Mouse (Mus musculus): ENCODE data around the gene Rnd2. TPM values are rescaled to one million over a fixed set of nuclear protein-coding genes. Genes with fewer than 3 reads are reported as not detected.
"Not testable (repeated sequence)": the region's sequence is repeated elsewhere in the genome, so short reads cannot be mapped to it uniquely, and the experiment has no call there.

Gene Rnd2
- total RNA-seq, 2 experiments from 2014 or later, result 6.5 to 8.4 TPM

DNA sequence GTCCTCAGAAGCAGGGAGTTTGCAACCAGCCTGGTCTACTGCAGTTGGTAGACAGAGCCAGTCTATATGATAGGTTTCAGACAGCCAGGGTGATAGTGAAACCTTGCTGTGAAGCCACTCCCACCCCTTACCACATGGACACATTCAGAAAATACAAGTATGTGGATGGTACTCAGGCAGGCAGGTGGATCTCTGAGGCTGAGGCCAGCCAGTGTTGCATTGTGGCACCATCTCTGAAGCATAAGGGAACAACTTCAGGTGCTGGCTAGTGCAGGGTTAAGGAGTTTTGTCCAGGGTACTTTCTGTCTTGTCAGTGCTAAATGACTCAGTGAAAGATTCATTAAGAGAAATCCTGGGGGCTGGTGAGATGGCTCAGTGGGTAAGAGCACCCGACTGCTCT, 18.5 kb upstream of the Rnd2 start:
- no peak for DNase-seq
- intact Hi-C loops (cut with DNase I), result no loop called here

DNA sequence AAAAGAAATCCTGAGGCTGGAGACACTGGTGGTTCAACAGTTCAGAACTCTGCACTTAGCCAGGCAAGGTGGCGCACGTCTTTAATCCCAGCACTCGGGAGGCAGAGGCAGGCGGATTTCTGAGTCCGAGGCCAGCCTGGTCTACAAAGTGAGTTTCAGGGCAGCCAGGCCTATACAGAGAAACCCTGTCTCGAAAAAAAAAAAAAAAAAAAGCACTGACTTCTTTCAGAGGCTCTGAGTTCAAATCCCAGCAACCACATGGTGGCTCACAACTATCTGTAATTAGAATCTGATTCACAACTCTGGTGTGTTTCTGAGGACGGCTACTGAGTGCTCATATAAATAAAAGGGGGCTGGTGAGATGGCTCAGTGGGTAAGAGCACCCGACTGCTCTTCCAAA, 17.9 kb upstream of the Rnd2 start:
- DNase-seq; intact Hi-C loops (cut with DNase I): not testable (repeated sequence)

DNA sequence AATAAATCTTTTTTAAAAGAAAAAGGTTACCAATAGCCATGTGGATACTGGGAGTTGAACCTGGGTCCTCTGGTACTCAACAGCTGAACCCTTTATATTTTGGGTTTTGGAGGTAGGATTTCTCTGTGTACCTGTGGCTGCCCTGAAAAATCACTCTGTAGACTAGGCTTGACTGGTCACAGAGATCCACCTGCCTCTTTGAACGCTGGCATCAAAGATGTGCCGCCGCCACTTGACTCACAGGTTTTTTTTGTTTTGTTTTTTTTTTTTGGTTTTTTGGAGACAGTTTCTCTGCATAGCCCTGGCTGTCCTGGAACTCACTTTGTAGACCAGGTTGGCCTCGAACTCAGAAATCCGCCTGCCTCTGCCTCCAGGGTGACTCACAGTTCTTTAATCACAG, 17.0 kb upstream of the Rnd2 start:
- no peak for DNase-seq
- intact Hi-C loops (cut with DNase I), result loop anchor here (2.0 kb wide), 1 partner anchor 15 kb away; no protein-coding TSS in a partner anchor

DNA sequence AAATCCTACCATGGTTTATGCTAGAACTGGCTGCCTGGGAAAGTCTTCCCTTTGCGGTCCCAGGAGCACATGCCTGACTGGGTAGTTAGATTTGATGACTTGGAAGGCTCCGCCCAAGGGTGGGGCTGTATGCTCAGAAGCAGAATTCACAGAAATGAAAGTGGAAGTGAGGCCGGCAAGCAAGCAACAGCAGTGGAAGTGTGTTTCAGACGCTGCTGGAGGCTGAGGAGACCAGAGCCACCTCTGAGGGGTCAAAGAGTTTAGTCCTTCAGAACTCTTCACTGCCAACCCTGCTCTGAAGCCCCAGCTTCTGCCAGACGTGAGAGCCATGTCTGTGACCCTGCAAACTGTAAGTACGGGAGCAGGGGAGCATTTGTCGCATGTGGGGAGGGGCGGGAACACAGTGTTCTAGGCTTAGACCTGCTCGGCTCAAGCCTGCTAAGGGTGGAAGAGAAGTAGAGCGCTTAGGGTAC, 16.5 kb upstream of the Rnd2 start, which contains the start of gene Ifi35:
Gene Ifi35 (plus strand): TSS at position 134 of the 473 bp plus-strand sequence.
- intact Hi-C loops (cut with DNase I), result loop anchor here (2.0 kb wide), 1 partner anchor 14 kb away; no protein-coding TSS in a partner anchor
- DNase-seq, result peak; percentile 80 to 85

DNA sequence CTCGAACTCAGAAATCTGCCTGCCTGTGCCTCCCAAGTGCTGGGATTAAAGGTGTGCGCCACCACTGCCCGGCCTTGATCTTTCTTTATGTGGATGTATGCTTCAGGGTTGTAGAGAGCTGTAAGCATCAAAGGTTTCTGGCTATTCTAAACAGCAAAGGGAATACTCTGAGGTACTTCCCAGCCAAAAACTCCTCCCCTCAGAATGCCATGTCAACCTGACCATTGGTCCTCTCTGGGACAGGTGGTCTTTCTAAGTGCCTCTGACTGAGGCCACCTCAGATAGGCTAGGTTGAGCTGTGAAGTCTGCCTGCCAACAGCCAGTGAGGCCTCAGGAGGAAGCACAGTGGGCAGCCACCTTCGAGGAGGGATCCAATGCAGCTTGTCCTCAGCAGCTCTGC, 15.9 kb upstream of the Rnd2 start:
- intact Hi-C loops (cut with DNase I), result loop anchor here (2.0 kb wide), 1 partner anchor 14 kb away; no protein-coding TSS in a partner anchor
- DNase-seq, result peak in 1 of 2 experiments; percentile 27

DNA sequence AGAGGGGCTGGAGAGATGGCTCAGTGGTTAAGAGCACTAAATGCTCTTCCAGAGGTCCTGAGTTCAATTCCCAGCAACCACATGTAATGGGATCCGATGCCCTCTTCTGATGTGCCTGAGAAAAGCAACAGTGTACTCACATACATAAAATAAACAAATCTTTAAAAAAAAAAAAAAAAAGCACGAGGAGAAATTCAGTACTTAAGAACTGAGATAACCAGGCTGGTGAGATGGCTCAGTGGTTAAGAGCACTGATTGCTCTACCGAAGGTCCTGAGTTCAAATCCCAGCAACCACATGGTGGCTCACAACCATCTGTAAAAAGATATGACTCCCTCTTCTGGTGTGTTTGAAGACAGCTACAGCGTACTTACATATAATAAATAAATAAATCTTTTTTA, 15.2 kb upstream of the Rnd2 start:
- not testable (repeated sequence) for DNase-seq
- intact Hi-C loops (cut with DNase I), result loop anchor here (2.0 kb wide), 1 partner anchor 13 kb away; no protein-coding TSS in a partner anchor

DNA sequence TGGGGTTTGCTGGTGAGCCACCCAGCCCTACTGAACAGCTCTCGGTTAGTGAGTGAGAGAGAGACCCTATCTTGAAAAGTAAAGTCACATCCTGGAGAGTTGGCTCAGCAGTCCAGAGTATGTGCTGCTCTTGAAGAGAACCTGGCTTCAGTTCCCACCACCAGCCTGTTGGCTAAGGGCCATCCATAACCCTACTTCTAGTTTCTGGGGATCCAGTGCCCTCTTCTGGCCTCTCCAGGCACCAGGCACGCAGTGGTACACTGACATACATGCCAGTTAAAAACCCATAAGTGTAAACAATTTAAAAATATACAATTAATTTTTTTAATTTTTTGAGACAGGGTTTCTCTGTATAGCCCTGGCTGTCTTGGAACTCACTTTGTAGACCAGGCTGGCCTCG, 14.4 kb upstream of the Rnd2 start:
- intact Hi-C loops (cut with DNase I), result no loop called here
- no peak for DNase-seq

DNA sequence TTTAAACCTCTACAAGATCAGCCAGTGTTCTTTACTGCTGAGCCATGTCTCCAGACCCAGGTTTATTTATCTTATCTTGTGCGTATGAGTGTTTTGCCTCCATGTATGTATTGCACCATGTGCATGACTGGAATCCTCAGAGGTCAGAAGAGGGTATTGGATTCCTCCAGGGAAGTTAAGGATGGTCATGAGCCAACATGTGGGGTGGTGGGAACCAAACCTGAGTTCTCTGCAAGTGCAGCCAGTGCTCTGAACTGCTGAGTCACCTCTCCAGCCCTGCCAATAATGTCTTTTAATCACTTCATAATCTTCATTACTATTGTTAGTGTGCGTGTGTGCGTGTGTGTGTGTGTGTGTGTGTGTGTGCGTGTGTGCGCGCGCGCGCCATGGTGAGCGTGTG, 13.3 kb upstream of the Rnd2 start:
- intact Hi-C loops (cut with DNase I), result no loop called here

DNA sequence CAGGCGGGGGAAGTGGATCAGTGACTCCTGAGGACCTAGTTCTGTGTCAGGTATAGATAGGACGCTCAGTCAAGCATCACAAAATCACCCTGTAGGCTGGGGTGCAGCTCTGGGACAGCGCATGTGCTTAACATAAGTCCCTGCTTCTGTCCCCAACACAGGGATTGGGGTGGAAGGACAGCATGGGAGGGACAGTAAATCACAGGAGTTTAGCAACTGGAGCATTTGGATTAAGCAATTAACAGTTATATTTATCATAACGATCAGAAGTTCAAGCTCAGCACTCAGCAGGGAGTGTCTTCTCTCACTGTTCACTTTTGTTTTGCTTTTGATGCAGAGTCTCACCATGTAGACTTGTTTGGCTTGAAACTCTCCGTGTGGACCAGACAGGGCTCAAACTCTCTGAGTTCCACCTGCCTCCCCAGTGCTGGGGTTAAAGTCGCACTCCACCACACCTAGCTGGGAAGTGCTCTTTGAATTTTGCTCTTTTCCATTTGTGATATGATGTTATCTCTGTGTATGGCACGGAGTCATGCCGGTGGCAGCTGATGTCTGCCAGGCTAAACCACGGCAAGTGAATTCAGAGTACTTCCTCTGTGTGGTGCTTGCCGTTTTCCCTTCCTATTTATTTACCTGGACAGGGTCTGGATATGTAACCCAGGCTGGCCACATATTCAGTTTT, 12.6 kb upstream of the Rnd2 start:
- intact Hi-C loops (cut with DNase I), result no loop called here
- DNase-seq, result no peak

More for the DNA sequence above, 13.3 kb upstream of the Rnd2 start:
- DNase-seq, result no peak

DNA sequence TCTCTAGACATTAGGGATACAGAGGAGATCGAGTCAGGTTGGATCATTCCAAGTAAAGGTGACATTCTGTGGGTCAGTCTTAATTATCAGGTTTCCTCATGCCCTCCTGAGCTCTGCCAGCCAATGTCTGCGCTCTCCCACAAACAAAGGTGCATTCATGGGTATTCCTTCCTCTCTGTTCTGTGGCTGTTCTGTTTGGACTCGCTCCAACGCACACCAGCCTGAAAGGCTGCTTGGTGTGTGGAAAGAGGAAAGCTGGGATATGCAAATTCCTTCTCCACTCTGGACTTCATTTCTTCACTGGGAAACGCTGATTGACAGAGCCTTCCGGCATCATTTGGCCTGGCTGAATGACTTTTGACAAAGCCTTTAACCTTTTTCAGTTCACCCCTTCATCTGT, 10.1 kb upstream of the Rnd2 start:
- DNase-seq, result no peak
- intact Hi-C loops (cut with DNase I), result no loop called here

DNA sequence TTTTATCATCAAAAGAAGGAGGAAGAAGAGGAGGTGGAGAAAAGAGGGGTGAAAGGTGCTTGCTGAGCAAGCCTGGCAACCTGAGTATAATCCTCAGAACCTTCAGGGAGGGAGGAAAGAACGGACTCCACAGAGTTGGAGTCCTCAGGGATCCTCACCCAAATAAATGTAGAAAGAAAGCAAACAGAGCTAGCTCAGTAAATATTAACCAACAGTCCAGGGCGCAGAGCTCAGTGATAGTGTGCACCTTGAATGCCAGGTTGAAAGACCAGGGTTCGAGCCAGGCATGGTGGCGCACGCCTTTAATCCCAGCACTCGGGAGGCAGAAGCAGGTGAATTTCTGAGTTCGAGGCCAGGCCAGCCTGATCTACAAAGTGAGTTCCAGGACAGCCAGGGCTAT, 9.2 kb upstream of the Rnd2 start:
- intact Hi-C loops (cut with DNase I), result no loop called here
- no peak for DNase-seq

DNA sequence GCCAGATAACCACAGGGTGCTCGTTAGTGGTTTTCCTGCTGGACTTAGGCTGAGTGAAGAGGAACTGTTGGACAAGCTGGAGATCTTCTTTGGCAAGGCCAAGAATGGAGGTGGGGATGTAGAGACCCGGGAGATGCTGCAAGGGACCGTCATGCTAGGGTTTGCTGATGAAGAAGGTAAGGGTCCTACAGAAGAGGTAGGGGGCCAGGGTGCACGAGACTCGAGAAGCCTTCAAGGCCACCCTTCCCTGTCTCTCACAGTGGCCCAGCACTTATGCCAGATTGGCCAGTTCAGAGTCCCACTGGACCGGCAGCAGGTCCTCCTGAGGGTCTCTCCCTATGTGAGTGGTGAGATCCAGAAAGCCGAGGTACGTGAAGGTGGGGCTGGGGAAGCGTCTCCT, 7.2 kb upstream of the Rnd2 start:
- intact Hi-C loops (cut with DNase I), result no loop called here
- no peak for DNase-seq

DNA sequence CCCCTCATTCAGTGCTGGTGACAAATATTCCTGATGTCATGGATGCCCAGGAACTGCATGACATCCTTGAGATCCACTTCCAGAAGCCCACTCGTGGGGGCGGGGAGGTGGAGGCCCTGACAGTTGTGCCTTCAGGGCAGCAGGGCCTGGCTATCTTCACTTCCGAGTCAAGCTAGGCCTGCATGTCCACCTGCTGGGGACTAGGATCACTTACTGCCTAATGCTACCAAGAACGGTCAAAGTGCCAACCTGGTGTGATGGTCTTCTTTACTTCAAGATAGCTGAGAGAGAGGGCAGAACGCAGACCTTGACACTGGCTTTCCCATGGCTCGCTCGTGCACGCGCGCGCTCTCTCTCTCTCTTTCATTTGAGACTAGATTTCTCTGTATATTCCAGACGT, 6.6 kb upstream of the Rnd2 start:
- intact Hi-C loops (cut with DNase I), result no loop called here
- DNase-seq, result no peak

DNA sequence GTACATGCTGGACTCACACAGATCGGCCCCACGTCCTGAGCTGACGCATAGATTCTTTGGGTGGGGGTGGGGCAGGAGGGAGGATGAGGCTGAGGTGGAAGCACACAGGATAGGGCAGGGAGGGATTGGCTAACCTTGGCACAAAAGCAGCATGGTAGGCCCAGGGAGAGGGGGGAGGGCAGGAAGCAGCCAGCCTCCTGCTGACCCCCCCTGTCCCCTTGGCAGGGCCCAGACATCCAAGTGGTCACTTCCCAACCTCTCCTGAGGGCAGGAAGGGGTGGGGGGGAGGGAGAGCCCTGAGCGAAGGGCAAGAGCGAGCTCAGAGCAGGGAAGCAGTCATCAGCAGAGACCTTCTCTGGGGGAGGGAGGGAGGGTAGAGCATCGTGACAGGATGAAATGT, 5.1 kb upstream of the Rnd2 start:
- intact Hi-C loops (cut with DNase I), result no loop called here
- DNase-seq, result no peak

DNA sequence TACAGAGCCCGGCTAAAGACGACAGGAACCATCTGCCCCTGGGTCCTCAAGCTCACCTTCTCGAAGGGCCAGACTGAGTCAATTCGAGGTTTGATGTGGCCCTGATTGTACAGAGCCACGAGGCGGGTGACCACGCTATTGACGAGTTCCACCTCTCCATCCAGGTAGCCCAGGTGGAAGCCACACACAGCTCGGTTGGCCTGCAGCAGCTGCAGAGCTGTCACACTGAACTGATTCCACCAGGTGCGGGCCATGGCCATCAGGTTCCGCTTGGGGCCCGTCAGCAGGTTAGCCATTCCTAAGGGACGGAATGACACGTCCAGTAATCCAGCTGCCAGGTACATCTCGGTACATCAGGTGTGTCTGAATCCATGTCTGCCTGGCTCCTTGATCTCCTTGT, 4.5 kb upstream of the Rnd2 start:
- intact Hi-C loops (cut with DNase I), result no loop called here
- no peak for DNase-seq

DNA sequence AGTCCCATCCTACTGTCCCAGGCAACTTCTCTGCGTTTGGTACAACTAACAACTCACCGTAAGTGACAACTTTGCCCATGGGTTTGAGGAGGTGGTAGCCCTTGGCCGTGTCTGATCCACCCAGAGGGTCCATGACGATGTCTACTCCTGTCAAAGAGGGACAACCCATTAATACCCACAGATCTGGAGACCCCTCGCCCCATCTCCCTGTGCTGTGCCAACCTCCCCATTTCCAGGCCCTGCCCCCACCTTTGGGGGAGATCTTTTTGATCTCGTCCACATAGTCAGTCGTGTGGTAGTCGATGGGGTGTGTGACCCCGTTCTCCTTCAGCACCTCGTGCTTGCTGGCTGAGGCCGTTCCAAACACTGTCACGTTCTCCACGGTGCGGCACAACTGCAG, 2.7 kb upstream of the Rnd2 start:
- DNase-seq, result no peak
- intact Hi-C loops (cut with DNase I), result loop anchor here (2.0 kb wide), 1 partner anchor 13 kb away; the partner anchor contains the start of gene Ifi35

DNA sequence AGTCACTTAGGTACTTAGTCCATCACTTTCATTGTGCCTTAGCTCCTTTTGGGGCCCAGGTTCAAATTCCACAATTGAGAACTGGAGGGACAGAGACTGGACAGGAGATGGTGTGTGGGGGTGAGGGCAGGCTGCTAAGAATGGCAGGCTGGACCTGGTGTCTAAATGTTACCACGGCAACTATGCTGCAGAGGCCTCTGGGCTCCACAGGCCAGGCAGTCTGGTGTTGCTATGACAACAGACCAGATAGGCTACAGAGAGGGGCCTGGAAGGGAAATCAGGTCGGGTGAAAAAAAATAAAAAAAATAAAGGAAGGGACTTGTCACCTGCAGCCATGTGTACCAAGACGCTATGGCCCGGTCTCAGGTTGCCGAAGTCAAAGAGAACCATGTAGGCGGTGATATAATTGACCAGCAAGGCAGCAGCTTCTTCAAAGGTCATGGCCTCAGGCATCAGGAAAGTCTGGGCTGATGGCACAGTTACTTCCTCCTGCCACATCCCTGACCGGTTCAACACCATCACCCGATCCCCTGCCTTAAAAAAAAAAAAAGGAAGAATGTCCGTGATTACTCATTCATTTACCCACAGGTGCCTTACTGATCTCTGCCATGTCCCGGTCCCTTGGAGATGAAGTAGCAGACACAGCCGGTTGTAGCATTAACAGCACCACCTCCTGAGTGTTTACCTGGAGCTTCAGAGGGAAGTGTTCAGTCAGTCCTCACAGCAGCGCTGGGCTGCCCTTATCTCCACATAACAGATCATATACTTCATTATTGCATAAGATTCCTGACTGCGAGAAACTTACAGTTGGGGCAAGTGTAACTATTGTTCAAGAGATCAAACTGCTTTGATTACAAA, 2.0 kb upstream of the Rnd2 start:
- intact Hi-C loops (cut with DNase I), result loop anchor here (2.0 kb wide), 1 partner anchor 14 kb away; the partner anchor contains the start of gene Ifi35
- DNase-seq, result no peak

DNA sequence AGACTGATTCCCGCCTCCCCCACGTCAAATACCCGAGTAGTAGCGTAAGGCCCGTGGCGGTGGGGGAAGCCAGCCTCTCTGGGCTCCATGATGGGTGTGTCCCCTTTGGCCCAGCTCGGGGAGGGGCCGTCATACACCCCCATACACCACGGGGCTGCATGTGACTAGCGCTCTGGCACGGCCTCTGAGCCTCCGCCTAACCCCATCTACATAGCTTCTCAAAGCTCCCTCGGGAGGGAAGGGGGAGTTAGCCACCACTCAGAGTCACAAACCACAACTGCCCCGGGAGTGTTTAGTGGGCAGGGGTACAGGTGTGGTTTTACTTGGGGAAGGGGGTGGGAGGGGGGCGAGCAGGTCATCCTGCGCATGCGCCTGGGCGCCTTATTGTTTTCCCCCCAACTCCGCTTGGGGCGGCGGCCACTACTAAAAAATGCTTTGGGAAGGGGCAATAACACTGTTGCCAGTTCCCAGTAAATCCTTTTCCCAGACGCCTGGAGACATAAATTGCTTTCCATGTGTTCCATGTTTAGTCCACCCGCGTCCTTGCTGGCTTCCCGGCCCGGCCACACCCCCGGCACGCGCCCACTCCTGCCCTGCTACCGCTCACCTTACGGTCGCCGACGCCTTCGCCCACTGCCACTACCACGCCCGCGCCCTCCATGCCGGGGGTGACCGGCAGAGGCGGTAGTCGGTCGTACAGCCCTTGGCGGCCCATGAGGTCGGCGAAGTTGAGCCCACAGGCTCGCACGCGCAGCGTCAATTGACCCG, 486 bp downstream of the Rnd2 start:
- DNase-seq, result peak; percentile 80 to 82
- intact Hi-C loops (cut with DNase I), result loop anchor here (5.0 kb wide), 1 partner anchor 87 kb away; the partner anchor contains the start of genes Brca1 and Nbr1

DNA sequence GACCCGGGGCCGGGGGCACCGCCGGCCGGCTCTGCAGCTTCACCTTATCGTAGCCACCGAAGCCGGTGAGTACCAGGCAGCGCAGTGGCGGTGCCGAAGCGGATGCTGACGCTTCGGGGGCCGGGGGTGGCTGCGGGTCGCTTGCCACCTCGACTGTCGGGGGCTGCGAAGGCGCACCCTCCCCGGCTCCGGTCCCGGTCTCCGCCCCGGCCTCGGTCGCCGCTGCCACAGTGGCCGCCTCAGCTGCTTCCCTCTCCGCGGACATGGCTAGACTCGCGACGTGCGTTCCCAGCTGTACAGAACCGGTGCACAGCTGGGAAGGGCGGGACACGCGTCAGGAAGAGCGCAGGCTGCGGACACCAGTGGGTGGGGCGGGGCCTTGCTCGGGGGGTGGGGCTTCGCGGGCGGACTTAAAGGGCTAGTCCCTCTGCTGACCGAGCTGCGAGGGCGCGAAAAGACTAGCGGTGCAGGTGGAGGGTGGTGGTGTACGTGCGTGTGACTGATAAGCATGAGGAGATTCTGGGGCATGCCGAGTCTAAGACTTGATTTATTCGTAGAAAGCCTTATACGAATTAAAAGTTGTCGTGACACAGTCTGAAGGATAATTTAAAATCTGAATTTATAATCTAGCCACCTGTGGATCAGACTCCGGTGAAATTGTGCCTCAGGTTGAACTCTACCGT, 1.2 kb downstream of the Rnd2 start, which contains the start of gene Vat1:
Gene Vat1 (minus strand): TSS at position 362 of the 683 bp plus-strand sequence.
- intact Hi-C loops (cut with DNase I), result loop anchor here (5.0 kb wide), 1 partner anchor 86 kb away; the partner anchor contains the start of genes Brca1 and Nbr1
- peak; percentile 74 to 76 for DNase-seq

DNA sequence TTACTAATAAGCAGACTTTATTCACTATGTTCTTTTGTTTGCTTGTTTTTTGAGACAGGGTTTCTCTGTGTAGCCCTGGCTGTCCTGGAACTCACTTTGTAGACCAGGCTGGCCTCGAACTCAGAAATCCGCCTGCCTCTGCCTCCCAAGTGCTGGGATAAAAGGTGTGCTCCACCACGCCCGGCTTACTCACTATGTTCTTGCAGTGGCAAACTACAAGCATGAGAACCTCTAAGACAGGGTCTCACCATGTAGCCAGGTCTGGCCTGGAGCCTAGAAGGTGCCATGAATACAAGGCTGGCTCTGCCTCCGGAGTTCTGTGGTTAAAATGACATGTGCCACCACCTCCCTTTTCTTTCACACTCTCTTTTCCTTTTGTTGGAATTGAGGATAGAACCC, 1.8 kb downstream of the Rnd2 start:
- DNase-seq, result not testable (repeated sequence)
- intact Hi-C loops (cut with DNase I), result loop anchor here (5.0 kb wide), 1 partner anchor 86 kb away; the partner anchor contains the start of genes Brca1 and Nbr1
